Mouse (Mus musculus) adipose tissue, adult 10 weeks (tissue): ENCODE results near the gene Olfr350. TPM values are rescaled to one million over a fixed set of nuclear protein-coding genes. Genes with fewer than 3 reads are reported as not detected.

Experiments used
- polyA plus RNA-seq: library from polyadenylated mRNA; stranded (reverse); fragments of 350-450 nt; fragmentation: Illumina TruSeq; extraction: RNeasy Lipid Tissue Mini Kit (QIAGEN cat#74804); gene quantifications from one replicate; pipeline ENCODE4 v1.2.3, GENCODE M21; 2014; ENCODE audit warnings: low read depth, low replicate concordance

Gene Olfr350
- not detected for polyA plus RNA-seq

DNA sequence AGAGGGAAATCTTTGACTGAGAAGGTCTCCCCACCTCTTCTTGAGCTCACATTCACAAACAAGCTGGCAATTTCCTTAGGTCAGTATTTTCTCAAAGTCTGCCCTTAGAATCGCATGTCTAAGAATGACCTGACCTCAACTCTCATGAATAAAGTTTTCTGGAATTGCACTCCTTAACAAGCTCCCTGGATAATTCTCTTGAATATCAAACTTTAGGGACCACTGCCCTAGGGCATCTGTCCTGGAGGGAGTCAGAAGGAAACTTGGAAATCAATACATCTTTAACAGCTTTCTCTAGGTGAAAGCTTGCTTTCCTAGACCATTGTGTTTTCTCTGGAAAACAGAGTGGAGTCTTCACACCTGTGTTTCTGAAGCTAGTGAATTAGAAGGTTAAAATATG is at the start of gene Olfr350:
Olfr350 (plus strand) TSS at position 301 of the 400 bp plus-strand sequence.

GRCm38 (mm10) chr2:36816932-36817331 is 29.2 kb upstream of the Olfr350 start, which contains the start of gene Olfr3:
Gene Olfr3 (minus strand): TSS chr2:36817032.

DNA sequence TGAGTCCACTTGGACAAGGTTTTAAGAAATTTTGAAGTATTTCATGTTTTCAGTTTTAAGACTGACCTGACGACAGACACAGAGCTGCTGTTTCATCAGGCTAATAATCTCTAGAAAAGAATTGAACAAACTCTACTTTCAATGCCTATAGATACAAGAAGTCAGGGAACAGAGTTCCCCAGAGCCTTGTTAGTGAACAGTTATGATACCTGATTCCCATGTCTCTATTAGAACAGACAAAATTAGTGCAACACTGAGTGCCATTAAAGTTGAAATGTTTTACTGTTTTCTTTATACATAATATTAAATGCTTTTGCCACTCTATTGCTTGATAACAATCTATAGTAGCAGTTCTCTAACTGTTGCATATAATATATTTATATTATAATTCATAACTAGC is 16.4 kb downstream of the Olfr350 start, which contains the start of gene Olfr351:
Olfr351 (minus strand) TSS at position 101 of the 400 bp plus-strand sequence.

DNA sequence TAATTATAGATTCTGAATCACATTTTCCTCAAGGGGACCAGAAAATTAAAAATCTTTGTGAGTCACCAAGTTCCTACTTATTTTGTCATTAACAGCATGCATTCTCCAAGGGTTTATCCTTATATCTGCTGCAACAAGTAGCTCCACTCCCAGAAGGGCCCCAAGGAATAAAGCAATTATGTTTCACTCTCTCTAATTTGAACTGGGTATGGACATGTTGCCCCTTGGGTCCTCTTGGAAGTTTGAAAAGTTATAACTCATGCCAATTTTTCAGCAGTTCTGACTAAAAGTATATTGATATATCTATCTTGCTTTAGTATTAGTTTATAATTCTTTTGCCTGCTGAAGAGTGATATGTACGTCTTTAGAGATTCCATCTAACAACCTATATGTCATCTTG is 22.1 kb downstream of the Olfr350 start, which contains the start of gene Olfr352:
Olfr352 (plus strand) TSS at position 301 of the 400 bp plus-strand sequence.

GRCm38 (mm10) chr2:36892836-36893235 is 46.7 kb downstream of the Olfr350 start, which contains the start of gene Olfr353:
Gene Olfr353 (minus strand): TSS chr2:36892936.

Other genes with a start within 250 kb of the Olfr350 start
- gene Olfr345, start 206.3 kb upstream of the Olfr350 start, polyA plus RNA-seq, result not detected
- gene Olfr346, start 160.5 kb upstream of the Olfr350 start, polyA plus RNA-seq, result not detected
- gene Olfr347, start 114.4 kb upstream of the Olfr350 start, polyA plus RNA-seq, result not detected
- gene Olfr348, start 62.0 kb upstream of the Olfr350 start, polyA plus RNA-seq, result not detected
- gene Olfr50, start 55.8 kb upstream of the Olfr350 start, polyA plus RNA-seq, result not detected
- gene Olfr3, start 29.3 kb upstream of the Olfr350 start, polyA plus RNA-seq, result not detected
- gene Olfr351, start 16.4 kb downstream of the Olfr350 start, polyA plus RNA-seq, result not detected
- not detected for gene Olfr352, start 22.1 kb downstream of the Olfr350 start, polyA plus RNA-seq
- gene Olfr353, start 46.6 kb downstream of the Olfr350 start, polyA plus RNA-seq, result not detected
- not detected for gene Olfr354, start 59.4 kb downstream of the Olfr350 start, polyA plus RNA-seq
- not detected for gene Olfr355, start 82.6 kb downstream of the Olfr350 start, polyA plus RNA-seq
- gene Olfr356, start 90.8 kb downstream of the Olfr350 start, polyA plus RNA-seq, result not detected
- gene Olfr357, start 147.5 kb downstream of the Olfr350 start, polyA plus RNA-seq, result not detected
- not detected for gene Olfr358, start 163.0 kb downstream of the Olfr350 start, polyA plus RNA-seq
- not detected for gene Olfr360, start 219.4 kb downstream of the Olfr350 start, polyA plus RNA-seq
- not detected for gene Olfr361, start 243.0 kb downstream of the Olfr350 start, polyA plus RNA-seq